Mouse (Mus musculus) neural tube, embryonic 13.5 days (tissue): Measurements from ENCODE around the gene Gm45261. TPM values are rescaled to one million over a fixed set of nuclear protein-coding genes. Genes with fewer than 3 reads are reported as not detected.

Experiments
- ATAC-seq: fragments of 200-750 bp; cut with Nextera tagmentation; 2 replicates; pipeline ENCODE4 v1.8.0; 2017; ENCODE audit warnings: low read depth, mild to moderate bottlenecking, moderate TSS enrichment, moderate library complexity
- H3K27ac ChIP-seq: fragments of 300-500 bp; sonication (generic); replicated peaks from 2 replicates; pipeline ENCODE4 v1.5.1; 2015; ENCODE audit warnings: moderate library complexity, mild to moderate bottlenecking, inconsistent platforms
- H3K27me3 ChIP-seq: fragments of 300-500 bp; sonication (generic); 2 replicates; pipeline ENCODE4 v1.6.1; 2015; ENCODE audit warnings: mild to moderate bottlenecking, inconsistent platforms
- H3K36me3 ChIP-seq: fragments of 300-500 bp; sonication (generic); 2 replicates; pipeline ENCODE4 v1.6.1; 2015; ENCODE audit warnings: mild to moderate bottlenecking, inconsistent platforms
- H3K4me1 ChIP-seq: fragments of 300-500 bp; sonication (generic); replicated peaks from 2 replicates; pipeline ENCODE4 v1.6.1; 2015; ENCODE audit warnings: inconsistent platforms
- H3K4me2 ChIP-seq: fragments of 300-500 bp; sonication (generic); 2 replicates; pipeline ENCODE4 v1.6.1; 2015; ENCODE audit warnings: inconsistent platforms, mild to moderate bottlenecking, moderate library complexity
- H3K4me3 ChIP-seq: fragments of 300-500 bp; sonication (generic); 2 replicates; pipeline ENCODE4 v1.5.1; 2015; ENCODE audit warnings: mild to moderate bottlenecking, inconsistent platforms
- H3K9ac ChIP-seq: fragments of 300-500 bp; sonication (generic); 2 replicates; pipeline ENCODE4 v1.6.1; 2015; ENCODE audit warnings: moderate library complexity, mild to moderate bottlenecking, inconsistent platforms
- H3K9me3 ChIP-seq: fragments of 300-500 bp; sonication (generic); 2 replicates; pipeline ENCODE4 v1.6.1; 2016; ENCODE audit warnings: inconsistent platforms
- WGBS: fragments of 180-500 bp; shearing (Covaris S2); methylation state at CpG from one replicate; pipeline ENCODE4 v1.1.7; 2015; 5-methylcytosine and 5-hydroxymethylcytosine counted together
- polyA plus RNA-seq: library from polyadenylated mRNA; unstranded; fragments of >200 nt; fragmentation: Nextera tagmentation; extraction: Ambion mirVana; gene quantifications from 2 replicates; pipeline ENCODE4 v1.2.1, GENCODE M21; 2015

Gm45261 gene
- polyA plus RNA-seq, 1 experiment from 2014 or later, result not detected

GRCm38 (mm10) chr1:80404196-80404595, 57.1 kb downstream of the Gm45261 start:
- H3K27me3 ChIP-seq, result no peaks in the 10 kb centered on the region
- H3K4me2 ChIP-seq, result no peak overlapping the region
- H3K4me1 ChIP-seq, result 0 out of 2 replicates have a peak, but pooled peaks cover 6% of the 10 kb centered on the region
- no peak overlapping the region for H3K9ac ChIP-seq
- H3K4me3 ChIP-seq, result no peak overlapping the region
- H3K9me3 ChIP-seq, result no peaks in the 10 kb centered on the region
- H3K27ac ChIP-seq, result no peak overlapping the region
- H3K36me3 ChIP-seq, result no peaks in the 10 kb centered on the region
- WGBS, result 88% methylated on average over 3 of the region's 3 CpGs
- ATAC-seq, result no peak

DNA sequence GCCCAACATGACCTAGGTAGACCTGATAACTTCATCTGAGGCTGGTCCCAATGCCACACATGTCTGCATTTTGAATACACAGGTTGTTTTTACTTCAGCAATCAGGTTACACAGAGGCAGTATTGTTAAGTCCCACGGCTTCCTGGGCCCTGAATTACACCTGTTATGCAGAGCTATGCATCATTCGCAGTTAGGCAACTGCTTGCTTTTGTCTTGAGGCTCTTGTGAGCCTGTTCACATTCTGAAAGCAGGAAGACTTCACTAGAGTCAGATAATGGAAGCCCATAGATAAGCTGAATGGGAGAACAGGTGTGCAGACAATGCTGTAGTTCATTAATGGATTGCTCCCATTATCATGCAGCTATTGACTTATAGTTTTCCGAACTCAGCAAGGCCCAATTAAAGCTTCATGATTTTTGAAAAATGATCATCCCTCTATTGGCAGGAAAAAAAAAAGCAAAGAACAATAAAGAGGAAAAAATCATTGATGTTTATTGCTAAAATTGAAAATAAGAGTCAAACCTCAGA, 57.8 kb downstream of the Gm45261 start:
- Histone ChIP-seq H3K36me3 (no peaks in the 10 kb centered on the region), H3K27ac (no peak overlapping the region), H3K4me1 (0 out of 2 replicates have a peak, but pooled peaks cover 1% of the 10 kb centered on the region), H3K9ac (no peak overlapping the region), H3K27me3 (no peaks in the 10 kb centered on the region), H3K9me3 (no peaks in the 10 kb centered on the region), H3K4me3 (no peak overlapping the region), H3K4me2 (no peak overlapping the region)
- no peak for ATAC-seq
- 64% methylated on average over 3 of the region's 3 CpGs for WGBS

DNA sequence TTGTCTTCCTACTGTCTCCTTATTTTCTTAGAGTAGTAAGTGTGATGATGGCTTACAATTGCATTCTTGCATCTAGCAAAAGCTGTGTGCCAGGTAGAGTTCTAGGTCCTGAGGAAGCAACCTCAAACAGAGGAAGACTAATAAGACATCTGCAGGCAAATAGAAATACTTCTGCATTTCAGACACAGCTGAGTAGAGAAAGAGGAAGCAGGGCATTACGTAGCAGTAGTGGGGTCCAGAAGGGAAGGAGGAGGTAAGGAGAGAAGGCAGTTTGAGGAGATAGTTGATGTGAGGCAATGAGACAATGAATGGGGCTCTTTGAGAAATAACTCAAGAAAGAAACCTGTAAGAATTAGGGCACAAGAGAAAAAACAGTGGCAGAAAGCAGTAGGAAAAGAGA, 59.3 kb downstream of the Gm45261 start:
- no peak for ATAC-seq
- 90% methylated on average over 1 of the region's 1 CpGs for WGBS

More for the DNA sequence above, 59.3 kb downstream of the Gm45261 start:
- Histone ChIP-seq H3K4me3 (no peak overlapping the region), H3K27ac (no peak overlapping the region), H3K9ac (no peak overlapping the region), H3K36me3 (no peaks in the 10 kb centered on the region), H3K9me3 (no peaks in the 10 kb centered on the region), H3K27me3 (no peaks in the 10 kb centered on the region), H3K4me2 (no peak overlapping the region), H3K4me1 (no peaks in the 10 kb centered on the region)

Other genes starting within 250 kb of the Gm45261 start
- gene Fam124b, start 243.0 kb downstream of the Gm45261 start, polyA plus RNA-seq, result 0.80 and 0.96 TPM in 2 replicates
- gene Cul3, start 121.0 kb downstream of the Gm45261 start, polyA plus RNA-seq, result 29.3 and 33.9 TPM in 2 replicates